Mouse (Mus musculus) central nervous system, embryonic 18 days (tissue): ENCODE data around the gene Omt2b. TPM values are rescaled to one million over a fixed set of nuclear protein-coding genes. Genes with fewer than 3 reads are reported as not detected.

ENCODE experiments used
- polyA plus RNA-seq: library from polyadenylated mRNA; depleted of rRNA; stranded (reverse); fragments of >200 nt; gene quantifications from 2 replicates; pipeline ENCODE4 v1.2.3, GENCODE M21; 2012; rRNA removed

Omt2b gene
- polyA plus RNA-seq = not detected in 2 replicates

DNA sequence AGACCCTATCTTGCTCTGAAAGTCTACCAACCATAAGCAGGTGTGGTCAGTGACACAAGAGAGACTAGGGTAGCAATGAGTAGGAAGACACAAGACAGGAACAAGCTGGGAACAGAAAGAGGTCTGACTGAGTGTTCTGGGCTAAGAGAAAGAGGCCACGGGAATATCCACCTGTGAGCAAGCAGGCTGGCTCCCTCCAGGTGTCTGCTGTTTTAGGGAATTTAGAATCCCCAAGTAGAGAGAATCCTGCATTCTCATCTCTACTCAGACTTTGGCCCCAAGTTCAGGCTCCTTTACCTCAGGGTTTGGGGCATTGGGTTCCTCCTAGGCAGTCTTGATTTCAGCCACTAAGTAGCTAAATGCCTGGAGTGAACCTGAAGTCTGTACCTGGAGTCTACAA, at the start of gene Omt2b:
Gene Omt2b, plus strand, starts transcription at position 301 of the 400 bp plus-strand sequence.

GRCm38 (mm10) chr9:78289723-78290122, 37.7 kb upstream of the Omt2b start, which contains the start of gene Gm10639:
TSS of gene Gm10639 (plus strand) at chr9:78289923.

GRCm38 (mm10) chr9:78314696-78315095, 12.7 kb upstream of the Omt2b start, which contains the start of gene Omt2a:
TSS of gene Omt2a (minus strand) at chr9:78314796.

GRCm38 (mm10) chr9:78355611-78356010, 28.2 kb downstream of the Omt2b start, which contains the start of gene Gsta2:
TSS of gene Gsta2 (minus strand) at chr9:78355788.

GRCm38 (mm10) chr9:78367959-78368358, 40.6 kb downstream of the Omt2b start, which contains the start of gene Dppa5a:
TSS of gene Dppa5a (minus strand) at chr9:78368177.

GRCm38 (mm10) chr9:78378113-78378785, 50.9 kb downstream of the Omt2b start, which contains the start of gene Ooep:
TSS of gene Ooep (minus strand) at chr9:78378725.

Other genes starting within 250 kb of the Omt2b start
- gene Fbxo9, start 218.5 kb upstream of the Omt2b start, polyA plus RNA-seq = 87.3 and 87.4 TPM in 2 replicates
- 40.4 and 40.8 TPM in 2 replicates for gene Ick, start 218.4 kb upstream of the Omt2b start, polyA plus RNA-seq
- 10.6 and 16.4 TPM in 2 replicates for gene Gsta4, start 144.8 kb upstream of the Omt2b start, polyA plus RNA-seq
- not detected in 2 replicates for gene Gsta1, start 96.9 kb upstream of the Omt2b start, polyA plus RNA-seq
- gene Gm3776, start 70.5 kb upstream of the Omt2b start, polyA plus RNA-seq = not detected in 2 replicates
- gene Gm10639, start 37.7 kb upstream of the Omt2b start, polyA plus RNA-seq = not detected in 2 replicates
- gene Omt2a, start 12.8 kb upstream of the Omt2b start, polyA plus RNA-seq = not detected in 2 replicates
- not detected in 2 replicates for gene Gsta2, start 28.2 kb downstream of the Omt2b start, polyA plus RNA-seq
- 3.7 and 4.6 TPM in 2 replicates for gene Dppa5a, start 40.6 kb downstream of the Omt2b start, polyA plus RNA-seq
- 3.3 and 3.5 TPM in 2 replicates for gene Ooep, start 51.1 kb downstream of the Omt2b start, polyA plus RNA-seq
- gene Ddx43, start 68.2 kb downstream of the Omt2b start, polyA plus RNA-seq = 0.45 and 0.66 TPM in 2 replicates
- gene Cgas, start 115.6 kb downstream of the Omt2b start, polyA plus RNA-seq = 1.0 TPM in 2 replicates
- 26.2 and 28.5 TPM in 2 replicates for gene Mto1, start 120.6 kb downstream of the Omt2b start, polyA plus RNA-seq
- 0.87 and 1.3 TPM in 2 replicates for gene Gm17324, start 121.2 kb downstream of the Omt2b start, polyA plus RNA-seq
- 6,695 and 7,112 TPM in 2 replicates for gene Eef1a1, start 161.6 kb downstream of the Omt2b start, polyA plus RNA-seq